Mouse (Mus musculus) lung, adult 2 months (tissue): ENCODE results near the gene Prss57.
A peak's percentile ranks its signal among the peaks of the same experiment; 100 is the strongest.

Experiments
- CTCF ChIP-seq: fragments of 200-500 bp; IDR thresholded peaks from 2 replicates; pipeline ENCODE4 v1.5.1; 2011; ENCODE audit warnings: mild to moderate bottlenecking, low read length, control low read depth; ENCODE audit not compliant: insufficient read depth
- POLR2A ChIP-seq: fragments of 200-500 bp; IDR thresholded peaks from 2 replicates; pipeline ENCODE4 v1.6.1; 2011; ENCODE audit warnings: low read depth, mild to moderate bottlenecking, control low read depth, low read length, borderline replicate concordance; ENCODE audit errors: extremely low read depth

DNA sequence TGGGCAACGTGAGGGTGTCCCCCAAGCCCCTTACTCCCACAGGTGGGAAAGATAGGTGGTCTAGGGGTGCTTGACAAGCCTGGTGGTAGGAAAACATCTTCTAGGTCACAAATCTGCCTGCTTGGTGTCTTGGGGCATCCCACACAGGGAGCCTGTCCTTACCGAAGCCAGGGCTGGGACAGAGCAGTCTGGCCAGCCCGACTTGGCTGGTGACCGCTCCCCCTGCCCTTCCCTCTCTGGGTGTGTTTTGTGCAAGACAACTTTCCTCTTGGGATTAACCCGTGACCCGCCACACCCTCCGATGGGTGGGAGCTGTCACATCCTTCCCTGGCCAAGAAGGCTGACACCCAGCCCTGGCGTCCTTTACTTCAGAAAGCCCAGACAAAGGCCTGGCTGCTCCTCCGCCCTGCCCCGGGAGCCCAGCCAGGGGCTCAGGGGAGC, 3.8 kb upstream of the Prss57 start:
- TF ChIP-seq CTCF, result no peak
- peak; percentile 78; the same call in 1 of the 2 replicates for TF ChIP-seq POLR2A
